Mouse (Mus musculus): ENCODE data around the gene Hey2.

Hey2 gene

DNA sequence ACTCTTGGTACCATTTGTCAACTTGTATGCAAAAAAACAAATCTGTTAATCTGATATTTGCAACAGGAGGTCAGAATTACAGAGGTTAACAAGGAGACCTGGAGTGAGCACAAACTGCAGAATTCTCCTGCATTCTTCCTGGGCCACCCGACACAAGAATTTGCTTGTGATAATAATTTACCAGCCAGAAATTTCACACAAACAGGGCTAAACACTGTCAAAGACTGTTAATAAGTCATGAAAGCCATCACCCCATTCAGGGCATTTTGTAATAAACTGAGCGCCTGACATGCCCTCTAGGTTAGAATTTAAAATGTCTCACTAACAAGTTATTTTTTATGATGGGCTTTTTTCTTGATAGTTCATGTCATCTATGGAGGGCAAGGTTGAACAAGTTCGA is 51.6 kb downstream of the Hey2 start:
- no peak for DNase-seq (ENCODE audit: low spot score)

DNA sequence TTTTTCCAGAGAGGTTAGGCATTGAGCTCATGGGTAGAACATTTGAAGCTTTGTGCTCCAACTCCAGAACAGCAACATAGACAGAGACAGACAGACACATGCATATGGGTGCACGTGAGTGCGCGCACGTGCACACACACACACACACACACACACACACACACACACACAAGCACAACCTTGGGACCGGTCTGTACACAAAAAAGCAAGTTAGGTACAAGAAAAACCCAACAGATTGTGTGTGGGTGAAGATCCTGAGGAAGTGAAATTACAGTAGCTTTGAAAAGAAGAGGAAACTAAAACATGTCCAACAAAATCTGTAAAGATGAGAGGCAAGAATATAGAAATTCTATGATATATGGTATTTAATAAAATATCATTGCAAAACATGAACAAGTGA is 53.1 kb downstream of the Hey2 start:
- no peak for DNase-seq (ENCODE audit: low spot score)

DNA sequence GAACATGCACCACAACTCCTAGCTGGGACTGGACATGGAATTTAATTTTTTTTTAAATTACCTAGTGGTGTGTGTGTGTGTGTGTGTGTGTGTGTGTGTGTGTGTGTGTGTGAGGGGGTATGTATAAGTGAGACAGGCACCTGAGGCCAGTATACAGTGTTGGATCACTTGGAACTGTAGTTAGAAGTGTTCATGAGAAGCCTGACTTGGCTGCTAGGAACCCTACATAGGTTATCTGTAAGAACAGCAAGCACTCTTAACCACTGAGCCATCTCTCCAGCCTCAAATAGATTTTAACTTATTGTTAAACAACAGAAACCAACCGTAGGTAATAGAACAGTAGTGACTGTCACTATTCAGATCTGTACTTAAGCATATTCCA is 54.3 kb downstream of the Hey2 start:
- no peak for DNase-seq (ENCODE audit: low spot score)

DNA sequence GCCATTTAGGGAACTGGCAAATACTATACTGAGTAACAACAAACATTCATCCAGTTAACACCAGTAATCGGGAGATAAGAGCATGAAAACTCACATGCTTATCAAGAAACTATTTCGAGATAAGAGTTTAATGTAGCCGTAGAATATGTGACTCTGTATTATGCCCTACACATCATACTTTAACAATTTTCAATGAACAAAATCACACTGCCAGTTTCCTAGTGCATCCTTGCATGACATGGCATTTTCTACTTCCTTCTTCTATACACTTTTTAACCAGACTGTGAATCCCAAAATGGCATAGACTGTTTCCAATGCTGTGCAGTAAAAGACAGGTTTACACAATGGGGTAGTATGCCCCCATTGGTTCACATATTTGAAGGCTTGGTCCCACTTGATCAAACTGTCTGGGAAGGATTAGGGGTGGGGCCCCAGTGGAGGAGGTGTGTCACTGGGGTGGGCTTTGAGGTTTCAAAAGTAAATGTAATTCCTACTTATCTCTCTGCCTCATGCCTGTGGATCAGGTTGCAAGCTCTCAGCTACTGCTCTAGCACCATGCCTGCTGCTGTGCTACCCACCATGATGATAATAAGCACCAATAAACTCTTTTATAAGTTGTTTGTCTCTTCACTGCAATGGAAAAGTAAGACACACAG is 54.8 kb downstream of the Hey2 start:
- no peak for DNase-seq (ENCODE audit: low spot score)

DNA sequence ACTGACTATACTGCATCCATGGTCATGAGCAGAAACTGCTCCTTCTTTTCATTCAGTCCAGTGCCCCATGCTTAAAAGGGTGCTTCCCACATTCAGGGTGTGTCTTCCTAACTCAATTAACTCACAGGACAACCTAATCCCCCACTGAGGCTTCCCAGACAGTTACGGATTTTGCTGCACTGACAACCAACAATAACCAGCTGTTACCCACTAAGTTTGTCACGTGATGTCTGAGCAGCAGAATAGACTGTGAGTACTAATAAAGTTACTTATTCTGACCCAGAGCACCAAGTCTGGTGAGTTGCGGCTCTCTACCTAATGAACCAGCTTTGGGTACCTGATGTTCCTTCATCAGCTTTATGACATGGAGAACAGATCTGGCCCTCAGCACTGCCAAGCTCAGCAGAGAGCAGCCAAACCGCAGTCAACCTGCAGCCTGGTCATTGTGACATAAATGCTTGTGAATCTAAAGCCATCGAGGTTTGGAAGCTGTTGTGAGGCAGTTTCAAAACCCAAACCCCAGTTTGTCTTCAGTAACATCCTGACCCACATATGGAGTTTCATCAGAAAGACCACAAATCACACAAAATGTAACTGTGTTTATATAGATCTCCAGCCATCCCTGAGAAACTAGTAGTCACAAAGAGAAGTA is 56.4 kb downstream of the Hey2 start:
- DNase-seq (ENCODE audit: low spot score): no peak

Measured in spleen, adult 12 weeks (tissue).